Mouse (Mus musculus) olfactory bulb, adult 2 months (tissue): ENCODE results near the gene Glis2.

Experiments used
- CTCF ChIP-seq: fragments of 200-500 bp; IDR thresholded peaks from 2 replicates; pipeline ENCODE4 v1.5.1; 2012; ENCODE audit warnings: low read depth, mild to moderate bottlenecking, low read length, moderate library complexity; ENCODE audit not compliant: insufficient read depth
- POLR2A ChIP-seq: fragments of 200-500 bp; IDR thresholded peaks from 2 replicates; pipeline ENCODE4 v1.6.1; 2012; ENCODE audit warnings: mild to moderate bottlenecking, low read depth, low read length, moderate library complexity; ENCODE audit not compliant: insufficient read depth

GRCm38 (mm10) chr16:4627105-4627504 is 32.6 kb downstream of the Glis2 start:
- TF ChIP-seq POLR2A (no peak), CTCF (no peak)
